Mouse (Mus musculus) myocyte (in vitro differentiated cells): ENCODE results near the gene Odf4. TPM values are rescaled to one million over a fixed set of nuclear protein-coding genes. Genes with fewer than 3 reads are reported as not detected.

Experiments used
- H3K27me3 ChIP-seq: one replicate; pipeline ENCODE4 v1.6.1; 2011; ENCODE audit not compliant: control insufficient read depth, insufficient read depth, insufficient read length
- H3K36me3 ChIP-seq: one replicate; pipeline ENCODE4 v1.6.1; 2011; ENCODE audit not compliant: control insufficient read depth, insufficient read depth
- H3K4me2 ChIP-seq: one replicate; pipeline ENCODE4 v1.6.1; 2011; ENCODE audit warnings: low read depth, control low read depth
- H3K4me3 ChIP-seq: one replicate; pipeline ENCODE4 v1.5.1; 2011; ENCODE audit warnings: mild to moderate bottlenecking, control low read depth, moderate library complexity
- H3K79me2 ChIP-seq: one replicate; pipeline ENCODE4 v1.6.1; 2011; ENCODE audit not compliant: control insufficient read depth, insufficient read depth
- H3ac ChIP-seq: one replicate; pipeline ENCODE4 v1.6.1; 2011; ENCODE audit not compliant: control insufficient read depth, insufficient read length
- CEBPB ChIP-seq: IDR thresholded peaks from 2 replicates; pipeline ENCODE4 v1.6.1; 2011; ENCODE audit warnings: mild to moderate bottlenecking, moderate library complexity; ENCODE audit not compliant: poor library complexity, insufficient read depth, severe bottlenecking
- E2F4 ChIP-seq: IDR thresholded peaks from one replicate; pipeline ENCODE4 v1.6.1; 2011; ENCODE audit warnings: mild to moderate bottlenecking, control low read depth, moderate library complexity; ENCODE audit not compliant: insufficient read depth
- MAX ChIP-seq: IDR thresholded peaks from one replicate; pipeline ENCODE4 v1.6.1; 2011; ENCODE audit warnings: low read depth, mild to moderate bottlenecking, control low read depth
- MYOD1 ChIP-seq, 3 experiments: IDR thresholded peaks; one replicate each; pipeline ENCODE4 v1.6.1; 2011; ENCODE audit warnings: control low read depth in 2 of 3, low read depth in 2 of 3, mild to moderate bottlenecking in 2 of 3, moderate library complexity in 1 of 3; ENCODE audit not compliant: insufficient read length in 2 of 3, control insufficient read depth in 1 of 3
- MYOG ChIP-seq, 3 experiments: IDR thresholded peaks; one replicate each; pipeline ENCODE4 v1.6.1; 2011; ENCODE audit warnings: control low read depth in 2 of 3, low read depth in 2 of 3, mild to moderate bottlenecking in 2 of 3; ENCODE audit not compliant: insufficient read length in 2 of 3, control insufficient read depth in 1 of 3, insufficient read depth in 1 of 3
- POLR2A ChIP-seq: IDR thresholded peaks from one replicate; pipeline ENCODE4 v1.6.1; 2011; ENCODE audit warnings: low read depth, mild to moderate bottlenecking, control low read depth, moderate library complexity; ENCODE audit not compliant: insufficient read length
- POLR2AphosphoS2 ChIP-seq: IDR thresholded peaks from one replicate; pipeline ENCODE4 v1.6.1; 2011; ENCODE audit warnings: low read depth, control low read depth; ENCODE audit not compliant: insufficient read length
- REST ChIP-seq: IDR thresholded peaks from one replicate; pipeline ENCODE4 v1.6.1; 2011; ENCODE audit warnings: mild to moderate bottlenecking, control low read depth, moderate library complexity; ENCODE audit not compliant: insufficient read depth, insufficient read length
- SRF ChIP-seq: IDR thresholded peaks from one replicate; pipeline ENCODE4 v1.6.1; 2011; ENCODE audit warnings: low read depth; ENCODE audit not compliant: control insufficient read depth, insufficient read length
- TCF12 ChIP-seq: IDR thresholded peaks from one replicate; pipeline ENCODE4 v1.6.1; 2011; ENCODE audit warnings: mild to moderate bottlenecking, control low read depth; ENCODE audit not compliant: poor library complexity, insufficient read depth, severe bottlenecking
- TCF3 ChIP-seq: IDR thresholded peaks from one replicate; pipeline ENCODE4 v1.6.1; 2011; ENCODE audit warnings: low read depth, control low read depth; ENCODE audit not compliant: insufficient read length
- USF1 ChIP-seq: IDR thresholded peaks from one replicate; pipeline ENCODE4 v1.6.1; 2011; ENCODE audit warnings: low read depth, mild to moderate bottlenecking, control low read depth, moderate library complexity
- polyA plus RNA-seq: library from polyadenylated mRNA; unstranded; fragments of >200 nt; fragmentation: generic; extraction: Trizol; gene quantifications from one replicate; pipeline ENCODE4 v1.2.1, GENCODE M21; 2012; ENCODE audit warnings: missing spikeins

Gene Odf4
- polyA plus RNA-seq, 1 experiment, result not detected

GRCm38 (mm10) chr11:68893911-68894464 is 32.9 kb downstream of the Odf4 start:
- no peaks in the 10 kb centered on the region for H3K79me2 ChIP-seq
- TF ChIP-seq MYOD1 (IDR thresholded peaks at IDR 0.05; ENCODE audit: control insufficient read depth in 1 of 3, insufficient read length in 2 of 3, low read depth in 2 of 3) (no peak), USF1 (no peak), TCF3 (no peak), MAX (no peak), CEBPB (no peak), E2F4 (no peak), POLR2A (no peak), MYOG (IDR thresholded peaks at IDR 0.05; ENCODE audit: control insufficient read depth in 1 of 3, insufficient read depth in 1 of 3, insufficient read length in 2 of 3, low read depth in 2 of 3) (no peak), REST (no peak), TCF12 (no peak), POLR2AphosphoS2 (no peak), SRF (no peak)
- H3K27me3 ChIP-seq, result peaks cover 10% of the 10 kb centered on the region
- no peaks in the 10 kb centered on the region for H3K36me3 ChIP-seq
- H3K4me2 ChIP-seq, result no peak overlapping the region
- no peak overlapping the region for H3ac ChIP-seq
- no peak overlapping the region for H3K4me3 ChIP-seq

- no peaks in the 10 kb centered on the region for H3K36me3 ChIP-seq
- no peak overlapping the region for H3K4me2 ChIP-seq
- H3K79me2 ChIP-seq, result no peaks in the 10 kb centered on the region
- TF ChIP-seq MYOG (IDR thresholded peaks at IDR 0.05; ENCODE audit: control insufficient read depth in 1 of 3, insufficient read depth in 1 of 3, insufficient read length in 2 of 3, low read depth in 2 of 3), result no peak
- TF ChIP-seq CEBPB, result no peak
- no peak for TF ChIP-seq REST
- TF ChIP-seq TCF12, result no peak
- TF ChIP-seq MAX, result no peak
- TF ChIP-seq POLR2AphosphoS2, result no peak
- no peak for TF ChIP-seq POLR2A
- no peak for TF ChIP-seq SRF
- TF ChIP-seq E2F4, result no peak
- TF ChIP-seq MYOD1 (IDR thresholded peaks at IDR 0.05; ENCODE audit: control insufficient read depth in 1 of 3, insufficient read length in 2 of 3, low read depth in 2 of 3), result no peak
- no peak for TF ChIP-seq TCF3
- H3ac ChIP-seq, result no peak overlapping the region
- H3K4me3 ChIP-seq, result no peak overlapping the region
- H3K27me3 ChIP-seq, result peaks cover 20% of the 10 kb centered on the region
Observed at GRCm38 (mm10) chr11:68892233-68892832, 34.5 kb downstream of the Odf4 start.

GRCm38 (mm10) chr11:68891823-68892222 is 35.1 kb downstream of the Odf4 start:
- H3K79me2 ChIP-seq, result no peaks in the 10 kb centered on the region
- H3K27me3 ChIP-seq, result peaks cover 22% of the 10 kb centered on the region
- H3K4me2 ChIP-seq, result no peak overlapping the region
- H3K36me3 ChIP-seq, result no peaks in the 10 kb centered on the region
- H3K4me3 ChIP-seq, result no peak overlapping the region
- no peak overlapping the region for H3ac ChIP-seq
- TF ChIP-seq USF1, result no peak

- Histone ChIP-seq H3ac (no peak overlapping the region), H3K4me2 (no peak overlapping the region), H3K4me3 (no peak overlapping the region), H3K36me3 (no peaks in the 10 kb centered on the region), H3K27me3 (peaks cover 22% of the 10 kb centered on the region), H3K79me2 (no peaks in the 10 kb centered on the region)
- TF ChIP-seq USF1 (no peak), POLR2AphosphoS2 (no peak), MYOG (IDR thresholded peaks at IDR 0.05; ENCODE audit: control insufficient read depth in 1 of 3, insufficient read depth in 1 of 3, insufficient read length in 2 of 3, low read depth in 2 of 3) (no peak), MAX (no peak), E2F4 (no peak), REST (no peak), SRF (no peak), CEBPB (no peak), TCF12 (no peak)
Observed at GRCm38 (mm10) chr11:68890625-68891024, 36.3 kb downstream of the Odf4 start.

- no peak overlapping the region for H3K4me3 ChIP-seq
Observed at GRCm38 (mm10) chr11:68888653-68889052, 38.2 kb downstream of the Odf4 start.

More at GRCm38 (mm10) chr11:68888653-68889052, 38.2 kb downstream of the Odf4 start:
- TF ChIP-seq POLR2A (no peak), REST (no peak)
- Histone ChIP-seq H3K4me2 (no peak overlapping the region), H3K79me2 (no peaks in the 10 kb centered on the region), H3ac (no peak overlapping the region), H3K27me3 (peaks cover 22% of the 10 kb centered on the region), H3K36me3 (no peaks in the 10 kb centered on the region)
